Mouse (Mus musculus) liver, postnatal 0 days (tissue): ENCODE measurements at regions not wholly inside any gene's neighbourhood (a gene's known extent, or its start where the extent isn't known, plus 50 kb on each side); places are given as distances from the start of the nearest gene placed in this dataset.

Source experiments
- CTCF ChIP-seq: sonication (generic); IDR thresholded peaks from 2 replicates; pipeline ENCODE4 v1.5.1; 2016; ENCODE audit warnings: antibody characterized with exemption, low read depth
- EP300 ChIP-seq: IDR thresholded peaks from 2 replicates; pipeline ENCODE4 v1.6.1; 2016; ENCODE audit warnings: antibody characterized with exemption, low read depth, mild to moderate bottlenecking

DNA sequence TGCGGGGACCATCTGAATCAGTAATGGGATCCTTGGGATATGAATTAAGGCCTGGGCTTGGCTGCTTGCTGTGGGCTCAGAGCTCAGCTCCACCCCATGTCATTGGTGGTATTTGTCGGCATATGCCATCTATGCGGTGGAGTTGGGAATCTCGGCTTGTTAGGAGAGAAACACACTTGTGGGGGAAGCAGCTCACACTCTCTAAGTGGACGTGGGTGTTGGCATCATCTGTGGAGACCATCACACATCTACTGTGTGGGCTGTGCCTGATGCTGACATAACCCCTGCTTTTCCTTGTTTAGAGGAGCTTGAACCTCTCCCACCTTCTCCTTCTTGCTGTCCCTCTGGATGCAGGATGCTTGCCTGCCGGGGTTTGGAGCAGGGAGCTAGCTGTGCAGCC is 62.9 kb downstream of the Tpra1 start:
- TF ChIP-seq CTCF: no peak
- no peak for TF ChIP-seq EP300
